Mouse (Mus musculus): Measurements from ENCODE around the gene Gns.

The Gns gene

GRCm38 (mm10) chr10:121365781-121366272 is 937 bp downstream of the Gns start:
- DNase-seq (ENCODE audit: low spot score), result peak; percentile 64

DNA sequence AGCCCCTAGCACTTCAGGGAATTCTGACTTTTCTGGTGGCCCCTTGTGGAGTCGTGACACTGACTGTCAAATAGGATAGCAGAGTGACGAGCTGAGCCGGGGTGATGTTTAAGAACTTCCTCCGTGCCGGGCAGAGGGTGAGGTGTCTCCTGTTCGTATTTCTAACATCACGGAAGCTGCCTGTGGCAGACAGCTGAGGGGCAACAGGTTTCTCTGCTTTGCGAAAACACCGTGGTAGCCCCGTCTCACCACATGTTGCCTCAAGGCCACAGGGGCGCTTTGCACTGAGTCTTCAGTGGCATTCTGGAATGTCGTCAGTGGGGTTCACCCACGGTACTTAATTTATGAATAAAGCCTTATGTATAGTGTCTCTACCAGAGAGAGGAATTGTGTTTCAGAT is 2.4 kb downstream of the Gns start:
- DNase-seq (ENCODE audit: low spot score), result no peak

DNA sequence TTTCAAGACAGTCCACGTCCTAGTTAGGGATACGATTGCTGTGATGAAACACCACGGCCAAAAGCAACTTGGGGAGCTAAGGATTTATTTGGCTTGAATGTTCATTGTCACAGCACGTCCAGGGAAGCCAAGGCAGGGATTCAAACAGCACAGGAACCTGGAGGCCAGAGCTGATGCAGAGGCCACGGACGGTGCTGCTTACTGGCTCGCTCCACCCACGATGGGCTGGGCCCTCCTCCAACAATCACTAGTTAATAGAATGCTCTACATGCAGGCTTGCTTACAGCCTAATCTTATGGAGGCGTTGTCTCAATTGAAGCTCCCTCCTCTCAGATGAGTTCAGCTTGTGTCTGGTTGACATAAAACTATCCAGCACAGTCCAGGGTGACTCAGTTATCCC is 2.9 kb downstream of the Gns start:
- no peak for DNase-seq (ENCODE audit: low spot score)

GRCm38 (mm10) chr10:121368783-121369465 is 4.0 kb downstream of the Gns start:
- no peak for DNase-seq (ENCODE audit: low spot score)

DNA sequence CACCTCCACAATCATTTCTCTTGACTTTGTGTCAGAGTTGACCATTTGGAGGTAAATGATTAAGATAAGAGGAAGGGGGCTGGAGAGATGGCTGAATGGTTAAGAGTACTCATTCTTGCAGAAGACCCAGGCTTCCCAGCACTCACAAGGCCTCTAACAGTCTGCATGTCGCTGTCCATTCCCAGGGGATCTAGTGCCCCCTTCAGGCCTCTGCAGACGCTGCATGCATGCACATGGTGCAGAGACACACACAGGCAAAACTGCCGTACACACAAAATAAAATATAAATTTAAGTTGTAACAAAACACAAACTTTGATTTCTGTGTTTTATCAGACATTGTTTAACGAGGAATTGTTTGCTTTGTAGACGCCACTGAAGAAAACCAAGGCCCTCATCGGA is 5.9 kb downstream of the Gns start:
- no peak for DNase-seq (ENCODE audit: low spot score)

- no peak for DNase-seq (ENCODE audit: low spot score)
Measured at GRCm38 (mm10) chr10:121374013-121374412, 9.1 kb downstream of the Gns start.

DNA sequence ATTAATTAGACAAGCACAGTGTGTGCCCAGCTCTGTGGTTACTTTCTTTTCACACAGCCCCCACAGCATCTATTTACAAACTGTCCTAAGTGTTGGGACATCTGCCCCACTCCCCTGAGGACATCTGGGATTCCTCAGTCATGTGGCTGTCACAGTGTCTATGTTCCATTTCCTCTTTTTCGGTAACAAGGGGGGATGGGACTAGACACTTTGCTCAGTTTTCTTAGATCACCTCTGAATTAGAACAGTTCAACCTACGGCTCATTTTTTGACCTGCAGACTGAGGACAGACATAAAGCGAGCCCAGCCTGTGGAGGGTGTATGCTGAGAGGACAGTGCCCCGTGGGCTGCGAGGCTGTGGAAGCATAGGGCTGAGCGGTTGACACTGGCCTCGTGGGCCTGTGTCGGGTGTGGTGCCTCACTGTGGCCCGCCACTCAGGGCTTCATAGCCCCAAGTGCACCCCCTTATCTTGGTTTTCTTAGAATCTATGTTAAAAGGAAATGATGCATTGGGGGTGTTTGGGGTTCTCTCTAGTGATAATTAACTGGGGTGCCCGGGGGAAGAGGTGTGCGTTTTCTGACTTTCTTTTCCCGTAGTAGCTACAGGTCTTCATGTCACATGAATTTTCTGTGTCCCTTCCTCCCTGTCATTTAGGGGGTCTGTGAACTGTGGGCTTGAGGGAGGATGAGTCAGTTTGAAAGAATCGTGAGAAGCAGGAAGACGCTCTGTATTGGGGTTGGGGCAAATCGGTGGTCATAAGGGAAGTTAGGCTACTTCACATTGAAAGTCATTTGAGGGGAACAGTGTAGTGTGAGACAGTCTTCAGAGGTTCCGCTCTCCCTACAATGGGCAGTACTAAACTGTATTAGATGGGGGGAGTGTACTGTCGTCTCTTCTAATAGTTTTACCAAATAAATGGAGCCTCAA is 10.1 kb downstream of the Gns start:
- DNase-seq (ENCODE audit: low spot score), result no peak

DNA sequence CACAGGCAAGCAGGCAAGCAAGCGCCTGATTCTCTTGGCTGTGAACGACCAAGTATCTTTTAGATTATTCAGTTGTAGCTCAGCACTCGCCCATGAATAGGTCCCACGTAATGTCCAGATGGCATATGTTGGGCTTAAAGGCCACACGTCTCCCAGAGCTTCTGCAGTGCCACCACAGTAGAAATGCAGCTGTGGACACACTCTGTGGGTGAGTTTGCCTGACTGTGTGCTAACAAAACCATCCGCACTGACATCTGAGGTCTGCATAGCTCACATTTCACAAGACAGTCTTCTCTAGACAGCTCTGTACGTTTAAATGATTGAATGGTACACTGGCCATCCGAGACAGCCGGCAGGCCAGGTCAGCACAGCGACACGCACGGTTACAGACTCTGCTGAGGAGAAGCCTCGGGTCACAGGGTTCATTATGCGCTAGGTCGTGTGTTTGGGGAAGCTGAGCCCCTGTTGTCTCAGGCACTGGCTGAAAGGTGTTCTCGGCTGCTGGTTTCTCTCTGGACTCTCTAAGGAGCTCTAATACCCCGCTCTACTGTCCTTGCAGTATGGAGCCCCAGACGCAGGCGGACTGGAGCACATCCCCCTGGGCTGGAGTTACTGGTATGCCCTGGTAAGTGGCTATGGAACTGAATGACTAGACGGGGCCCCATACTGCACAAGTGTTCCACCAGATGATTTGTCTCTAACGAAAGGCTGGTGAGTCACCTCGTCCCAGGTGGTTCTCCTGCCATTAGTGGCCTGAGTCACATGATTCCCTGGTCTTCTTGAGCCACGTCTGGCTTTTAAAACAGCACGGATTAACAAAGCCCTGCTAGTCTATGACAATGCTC is 11.0 kb downstream of the Gns start:
- no peak for DNase-seq (ENCODE audit: low spot score)

- DNase-seq (ENCODE audit: low spot score), result no peak
Measured at GRCm38 (mm10) chr10:121376530-121377271, 11.8 kb downstream of the Gns start.

DNA sequence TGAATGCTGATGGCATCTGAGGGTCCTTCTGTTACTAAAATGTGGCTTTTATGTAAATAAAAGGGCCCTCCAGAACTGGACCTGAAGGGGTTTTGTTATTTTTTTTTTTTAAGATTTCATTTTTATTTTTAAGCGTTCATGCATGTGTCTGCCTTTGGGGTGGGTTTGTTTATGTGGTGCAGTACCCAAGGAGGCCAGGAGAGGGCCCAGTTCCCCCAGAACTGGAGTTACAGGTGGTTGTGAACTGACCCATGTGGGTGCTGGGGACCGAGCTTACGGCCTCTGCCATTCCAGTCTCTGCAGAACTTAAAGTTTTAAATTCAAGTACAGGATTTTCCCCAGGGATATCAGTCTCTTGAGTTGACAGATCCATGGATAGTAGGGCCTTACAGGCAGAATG is 14.5 kb downstream of the Gns start:
- no peak for DNase-seq (ENCODE audit: low spot score)

- DNase-seq (ENCODE audit: low spot score), result no peak
Measured at GRCm38 (mm10) chr10:121381280-121381679, 16.4 kb downstream of the Gns start.

- no peak for DNase-seq (ENCODE audit: low spot score)
Measured at GRCm38 (mm10) chr10:121384710-121385109, 19.8 kb downstream of the Gns start.

DNA sequence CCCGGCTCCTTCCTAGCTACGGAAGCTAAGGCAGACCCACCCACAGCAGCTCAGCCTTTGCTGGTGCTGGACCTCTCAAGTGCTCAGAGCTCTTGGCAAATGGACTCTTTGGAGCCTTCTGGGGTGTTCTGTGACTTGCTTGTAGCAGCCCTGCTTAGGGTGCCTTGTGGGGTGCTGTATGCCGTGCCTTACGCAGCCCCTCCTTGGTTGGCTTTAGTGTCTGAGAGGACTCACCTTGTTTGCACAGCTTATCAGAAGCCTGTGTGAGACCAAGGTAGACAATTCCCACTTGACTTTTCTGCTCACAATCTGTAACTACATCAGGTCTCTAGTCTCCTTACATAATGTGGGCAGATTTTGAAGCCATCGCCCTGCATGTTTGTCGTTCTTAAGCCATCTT is 20.8 kb downstream of the Gns start:
- no peak for DNase-seq (ENCODE audit: low spot score)

DNA sequence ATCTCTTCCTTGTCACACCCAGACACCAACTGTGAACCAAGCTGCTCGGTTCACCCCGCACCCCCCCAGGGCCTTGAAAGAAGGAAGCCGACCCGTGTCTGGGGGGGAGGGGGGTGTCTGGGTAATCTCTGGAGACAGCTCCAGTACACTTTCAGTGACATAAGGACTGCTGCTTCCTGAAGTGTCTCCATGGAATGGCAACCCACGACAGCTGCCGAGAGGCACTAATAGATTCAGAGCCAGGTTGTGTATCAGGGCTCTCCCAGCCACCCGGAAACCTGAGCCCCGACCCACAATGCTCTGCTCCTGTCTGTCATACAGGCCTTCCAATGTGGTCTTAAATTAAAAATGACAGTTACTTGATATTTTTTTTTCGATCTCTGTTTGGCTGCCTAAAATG is 21.5 kb downstream of the Gns start:
- no peak for DNase-seq (ENCODE audit: low spot score)

GRCm38 (mm10) chr10:121390602-121391001 is 25.7 kb downstream of the Gns start:
- no peak for DNase-seq (ENCODE audit: low spot score)

GRCm38 (mm10) chr10:121391901-121392300 is 27.0 kb downstream of the Gns start:
- no peak for DNase-seq (ENCODE audit: low spot score)

- no peak for DNase-seq (ENCODE audit: low spot score)
Measured at GRCm38 (mm10) chr10:121394270-121394669, 29.4 kb downstream of the Gns start.

DNA sequence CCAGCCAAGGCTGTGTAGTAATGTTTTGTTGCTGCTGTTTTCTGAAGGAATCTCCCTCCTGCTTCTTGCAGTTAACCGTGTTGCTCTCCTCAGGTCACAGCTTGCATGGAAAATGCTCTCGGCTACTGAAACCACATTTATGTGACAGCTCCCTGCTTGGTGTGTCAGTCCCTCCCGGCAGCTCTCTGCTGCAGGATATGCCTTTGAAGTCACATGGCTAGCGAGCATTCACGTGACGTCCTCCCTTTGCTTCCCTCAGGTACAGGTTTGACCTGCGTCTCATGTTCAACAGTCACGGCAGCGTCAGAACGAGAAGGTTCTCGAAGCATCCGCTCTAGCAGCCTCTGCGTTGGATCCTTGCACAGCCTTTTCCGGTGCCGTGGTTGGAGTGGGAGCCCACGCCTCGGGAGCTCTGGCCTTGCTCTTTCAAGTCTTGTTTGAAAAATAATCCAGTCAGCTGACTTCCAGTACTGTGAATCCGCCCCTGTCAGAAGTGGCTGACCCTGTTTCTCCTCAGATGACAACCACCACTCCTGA is 30.0 kb downstream of the Gns start:
- no peak for DNase-seq (ENCODE audit: low spot score)

DNA sequence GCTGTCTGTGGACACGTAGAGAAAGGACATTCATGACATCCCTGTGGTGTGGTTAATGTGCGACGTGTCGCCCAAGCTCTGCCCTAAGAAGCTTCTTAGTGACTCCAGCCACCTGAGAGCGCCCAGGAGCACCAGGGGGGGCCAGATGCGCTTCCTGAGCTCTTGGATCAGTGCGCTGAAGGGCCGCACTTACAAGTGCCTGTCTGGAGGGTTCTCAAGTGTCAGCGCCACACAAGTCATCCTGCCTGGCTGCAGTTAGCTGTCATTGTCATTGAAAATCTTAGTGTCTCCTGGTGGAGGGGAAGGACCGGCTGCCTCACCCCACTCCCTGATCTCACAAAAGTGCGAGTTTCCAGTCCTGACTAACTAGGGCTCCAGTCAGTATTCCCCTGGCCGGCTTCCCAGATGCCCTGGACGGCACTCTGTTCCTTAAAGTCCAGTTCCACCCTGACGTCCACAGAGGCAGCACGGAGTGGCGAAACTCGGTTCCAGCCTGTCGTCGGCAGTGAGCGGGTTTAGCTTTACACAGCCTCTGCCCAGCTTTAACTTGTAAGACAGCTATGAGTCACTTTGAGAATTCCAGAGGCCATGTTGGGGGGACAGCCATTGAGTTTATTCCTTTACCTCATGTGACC is 30.8 kb downstream of the Gns start:
- DNase-seq (ENCODE audit: low spot score), result peak; percentile 48

GRCm38 (mm10) chr10:121398599-121398998 is 33.7 kb downstream of the Gns start:
- DNase-seq (ENCODE audit: low spot score), result no peak

GRCm38 (mm10) chr10:121401005-121401404 is 36.1 kb downstream of the Gns start:
- no peak for DNase-seq (ENCODE audit: low spot score)
